Mouse (Mus musculus) hindbrain, postnatal 0 days (tissue): ENCODE data around the gene Slc22a7. TPM values are rescaled to one million over a fixed set of nuclear protein-coding genes. Genes with fewer than 3 reads are reported as not detected.
A peak's percentile ranks its signal among the peaks of the same experiment; 100 is the strongest.

Experiments
- ATAC-seq: fragments of 200-750 bp; cut with Nextera tagmentation; 2 replicates; pipeline ENCODE4 v1.8.0; 2017; ENCODE audit warnings: mild to moderate bottlenecking, moderate TSS enrichment, moderate library complexity
- DNase-seq: peaks from one replicate; pipeline ENCODE4 v3.0.0-alpha.2; 2015; ENCODE audit warnings: low spot score
- H3K27ac ChIP-seq: fragments of 300-500 bp; sonication (generic); 2 replicates; pipeline ENCODE4 v1.5.1; 2014; ENCODE audit warnings: mild to moderate bottlenecking
- H3K27me3 ChIP-seq: fragments of 300-500 bp; sonication (generic); 2 replicates; pipeline ENCODE4 v1.6.1; 2014; ENCODE audit warnings: low read length, mixed read lengths; ENCODE audit not compliant: insufficient read depth
- H3K36me3 ChIP-seq: fragments of 300-500 bp; sonication (generic); 2 replicates; pipeline ENCODE4 v1.6.1; 2014; ENCODE audit warnings: low read length, mixed read lengths; ENCODE audit not compliant: insufficient read depth
- H3K4me1 ChIP-seq: fragments of 300-500 bp; sonication (generic); 2 replicates; pipeline ENCODE4 v1.6.1; 2014; ENCODE audit warnings: antibody characterized with exemption, low read length, mixed read lengths; ENCODE audit not compliant: insufficient read depth
- H3K4me2 ChIP-seq: fragments of 300-500 bp; sonication (generic); 2 replicates; pipeline ENCODE4 v1.6.1; 2014; ENCODE audit warnings: low read depth, mild to moderate bottlenecking, low read length, moderate library complexity, mixed read lengths
- H3K4me3 ChIP-seq: fragments of 300-500 bp; sonication (generic); 2 replicates; pipeline ENCODE4 v1.5.1; 2014; ENCODE audit warnings: low read length
- H3K9ac ChIP-seq: fragments of 300-500 bp; sonication (generic); replicated peaks from 2 replicates; pipeline ENCODE4 v1.6.1; 2014; ENCODE audit warnings: mild to moderate bottlenecking, low read length, moderate library complexity, mixed read lengths
- H3K9me3 ChIP-seq: fragments of 300-500 bp; sonication (generic); 2 replicates; pipeline ENCODE4 v1.6.1; 2016; ENCODE audit warnings: low read length, mixed read lengths
- CTCF ChIP-seq: IDR thresholded peaks from 2 replicates; pipeline ENCODE4 v1.5.1; 2016; ENCODE audit warnings: antibody characterized with exemption, control low read depth, low read depth
- WGBS: fragments of 180-500 bp; shearing (Covaris S2); extraction: QIAGEN DNeasy Blood & Tissue Kit; methylation state at CpG from one replicate; pipeline ENCODE4 v1.1.7; 2014; 5-methylcytosine and 5-hydroxymethylcytosine counted together
- polyA plus RNA-seq: library from polyadenylated mRNA; unstranded; fragments of >200 nt; fragmentation: Nextera tagmentation; extraction: Ambion mirVana; gene quantifications from 2 replicates; pipeline ENCODE4 v1.2.1, GENCODE M21; 2015
- total RNA-seq: library from RNA; depleted of rRNA; stranded (reverse); fragments of >200 nt; gene quantifications from 2 replicates; pipeline ENCODE4 v1.2.3, GENCODE M21; 2014

Slc22a7 gene
- total and polyA plus RNA-seq, 2 experiments from 2014 or later: not detected

DNA sequence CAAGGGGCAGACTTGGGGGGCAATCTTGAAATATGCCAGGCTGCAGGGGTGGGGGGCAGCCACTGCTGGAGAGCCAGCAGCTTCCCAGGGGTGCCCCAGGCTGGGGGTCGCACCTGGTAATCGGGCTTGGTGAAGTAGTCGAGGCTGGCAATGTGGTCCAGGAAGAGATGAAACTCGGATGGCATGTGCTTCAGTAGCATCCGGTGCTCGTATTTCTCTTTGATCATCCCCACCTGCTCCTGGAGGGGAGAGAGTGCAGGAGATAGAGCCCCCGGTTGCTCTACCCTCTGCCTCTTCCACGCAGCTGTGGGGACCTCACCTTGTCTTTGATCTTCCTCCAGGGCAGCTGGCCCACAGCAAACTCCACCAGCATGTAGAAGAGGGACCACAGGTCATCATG lies 38.3 kb upstream of the Slc22a7 start:
- Histone ChIP-seq H3K4me2 (no peak overlapping the region), H3K27ac (no peak overlapping the region), H3K4me3 (no peak overlapping the region), H3K27me3 (no peaks in the 10 kb centered on the region), H3K9ac (no peak overlapping the region), H3K9me3 (no peaks in the 10 kb centered on the region), H3K36me3 (peaks cover 52% of the 10 kb centered on the region; the same call in 1 of the 2 replicates), H3K4me1 (no peaks in the 10 kb centered on the region)
- no peak for ATAC-seq
- no peak for DNase-seq
- 84% methylated on average over 8 of the region's 8 CpGs for WGBS
- TF ChIP-seq CTCF: no peak

DNA sequence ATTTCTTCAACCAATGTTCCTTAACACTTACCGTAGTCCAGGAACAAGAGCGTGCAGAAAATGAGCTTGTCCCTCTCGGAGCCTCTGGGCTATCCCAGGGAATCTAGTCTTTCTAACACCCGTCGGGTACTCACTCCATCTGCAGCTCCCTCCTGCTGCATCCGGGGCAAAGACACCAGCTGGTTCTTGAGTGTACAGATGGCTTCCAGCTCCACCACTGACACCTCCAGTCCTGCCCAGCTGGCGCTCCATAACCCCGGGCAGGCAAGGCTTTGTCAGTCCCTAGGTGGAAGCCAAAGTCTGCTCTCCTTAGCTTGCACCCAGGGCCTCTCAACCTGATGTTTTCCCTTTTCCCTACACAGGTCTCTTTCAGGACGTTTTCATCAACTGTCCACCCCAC lies 29.6 kb upstream of the Slc22a7 start:
- TF ChIP-seq CTCF: no peak
- ATAC-seq (no peak), DNase-seq (no peak)
- Histone ChIP-seq H3K9ac (no peak overlapping the region), H3K4me2 (no peak overlapping the region), H3K4me3 (no peak overlapping the region), H3K27me3 (no peaks in the 10 kb centered on the region), H3K4me1 (no peaks in the 10 kb centered on the region), H3K27ac (no peak overlapping the region), H3K36me3 (peaks cover 45% of the 10 kb centered on the region), H3K9me3 (no peaks in the 10 kb centered on the region)
- WGBS: 53% methylated on average over 9 of the region's 9 CpGs

DNA sequence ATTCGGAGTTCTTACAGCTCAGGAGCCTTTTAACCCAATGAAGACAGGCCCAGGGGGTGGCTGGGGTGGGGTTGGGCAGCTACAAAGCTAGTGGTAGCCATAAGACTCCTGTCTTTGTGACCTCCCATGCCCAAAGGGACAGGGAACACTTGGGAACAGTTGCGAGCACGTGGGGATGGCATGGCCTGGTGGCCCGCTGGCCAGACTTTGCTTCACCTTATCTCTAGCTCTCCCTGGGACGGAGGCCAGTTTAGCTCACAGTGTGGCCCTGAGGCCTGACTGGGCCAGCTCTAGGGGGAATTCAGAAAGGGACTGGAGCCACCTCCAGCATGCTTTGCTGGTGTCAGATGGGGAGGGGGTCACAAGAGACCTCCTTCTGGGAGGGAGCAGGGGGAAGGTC lies 24.0 kb upstream of the Slc22a7 start:
- no peak for ATAC-seq
- H3K36me3 ChIP-seq: peaks cover 17% of the 10 kb centered on the region
- no peaks in the 10 kb centered on the region for H3K4me1 ChIP-seq
- H3K4me3 ChIP-seq: no peak overlapping the region
- H3K4me2 ChIP-seq: no peak overlapping the region
- H3K27ac ChIP-seq: no peak overlapping the region
- TF ChIP-seq CTCF: no peak
- no peak overlapping the region for H3K9ac ChIP-seq
- no peak for DNase-seq
- 90% methylated on average over 5 of the region's 5 CpGs for WGBS
- no peaks in the 10 kb centered on the region for H3K27me3 ChIP-seq
- no peaks in the 10 kb centered on the region for H3K9me3 ChIP-seq

- Histone ChIP-seq H3K4me2 (peak overlapping the region; percentile 39; the same call in 1 of the 2 replicates), H3K4me3 (no peak overlapping the region), H3K9me3 (no peaks in the 10 kb centered on the region), H3K36me3 (peaks cover 9% of the 10 kb centered on the region), H3K27me3 (no peaks in the 10 kb centered on the region), H3K4me1 (no peaks in the 10 kb centered on the region), H3K27ac (no peak overlapping the region), H3K9ac (no peak overlapping the region)
- peak; percentile 27 for DNase-seq
- WGBS: 28% methylated on average over 8 of the region's 8 CpGs
- peak; percentile 42 for TF ChIP-seq CTCF
- no peak for ATAC-seq
Observed at GRCm38 (mm10) chr17:46461347-46461746, 23.1 kb upstream of the Slc22a7 start.

DNA sequence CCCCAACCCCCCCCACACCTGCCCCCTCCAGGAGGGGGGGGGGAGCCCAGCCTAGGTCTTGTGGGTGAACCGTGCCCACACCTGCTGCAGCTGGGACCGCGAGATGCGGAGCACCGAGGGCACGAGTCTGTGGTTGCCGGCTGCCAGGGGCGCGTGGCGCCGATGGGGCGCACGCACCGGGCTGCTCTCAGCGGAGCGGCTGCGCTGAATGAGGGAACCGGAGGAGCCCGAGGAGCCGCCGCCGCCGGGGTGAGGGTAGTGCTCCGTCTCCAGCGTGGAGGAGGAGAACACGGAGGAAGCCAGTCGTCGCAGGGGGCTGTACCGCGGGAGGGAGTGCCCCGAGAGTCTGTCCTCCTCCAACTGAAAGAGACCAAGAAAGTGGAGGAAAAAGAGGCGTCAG lies 22.4 kb upstream of the Slc22a7 start:
- Histone ChIP-seq H3K4me3 (no peak overlapping the region), H3K4me2 (peak overlapping the region; percentile 39)

DNA sequence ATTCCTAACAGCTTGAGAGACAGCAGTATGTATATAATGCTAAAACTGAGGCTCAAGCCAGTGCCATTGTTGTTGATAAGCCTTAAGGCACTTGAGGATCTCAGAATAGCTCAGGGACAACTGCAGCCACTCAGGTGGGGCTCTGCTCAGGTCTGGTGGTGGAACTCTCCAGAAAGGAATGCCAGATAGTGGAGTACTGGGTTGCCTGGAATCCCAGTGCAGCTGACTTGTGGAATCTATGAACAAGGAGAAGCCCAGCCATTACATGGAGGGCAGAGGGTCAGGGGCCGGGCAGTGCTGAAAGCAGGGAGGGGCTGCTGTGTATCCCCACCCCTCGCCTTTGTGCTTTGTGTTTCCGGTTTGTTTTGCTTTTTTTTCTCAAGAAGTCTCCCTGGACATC lies 20.2 kb upstream of the Slc22a7 start:
- ATAC-seq (no peak), DNase-seq (no peak)
- H3K27ac ChIP-seq: no peak overlapping the region
- no peak overlapping the region for H3K4me2 ChIP-seq
- peaks cover 22% of the 10 kb centered on the region; the same call in 1 of the 2 replicates for H3K4me1 ChIP-seq
- no peak for TF ChIP-seq CTCF
- WGBS: 32% methylated on average over 3 of the region's 3 CpGs
- no peak overlapping the region for H3K4me3 ChIP-seq
- 0 out of 2 replicates have a peak, but pooled peaks cover 5% of the 10 kb centered on the region for H3K36me3 ChIP-seq
- no peaks in the 10 kb centered on the region for H3K9me3 ChIP-seq
- no peaks in the 10 kb centered on the region for H3K27me3 ChIP-seq
- H3K9ac ChIP-seq: no peak overlapping the region

More for the DNA sequence above, 22.4 kb upstream of the Slc22a7 start:
- peaks cover 5% of the 10 kb centered on the region; the same call in 1 of the 2 replicates for H3K36me3 ChIP-seq
- 10% methylated on average over 31 of the region's 32 CpGs for WGBS
- no peaks in the 10 kb centered on the region for H3K9me3 ChIP-seq
- TF ChIP-seq CTCF: no peak
- H3K27ac ChIP-seq: no peak overlapping the region
- no peak for DNase-seq
- ATAC-seq: no peak; the same call in 1 of the 2 replicates
- H3K27me3 ChIP-seq: no peaks in the 10 kb centered on the region
- H3K9ac ChIP-seq: no peak overlapping the region
- H3K4me1 ChIP-seq: 0 out of 2 replicates have a peak, but pooled peaks cover 5% of the 10 kb centered on the region

- DNase-seq (peak; percentile 40), ATAC-seq (no peak)
- H3K9ac ChIP-seq: no peak overlapping the region
- no peaks in the 10 kb centered on the region for H3K9me3 ChIP-seq
- peak; percentile 57 for TF ChIP-seq CTCF
- no peak overlapping the region for H3K4me2 ChIP-seq
- no peak overlapping the region for H3K4me3 ChIP-seq
- H3K27ac ChIP-seq: no peak overlapping the region
- 0 out of 2 replicates have a peak, but pooled peaks cover 5% of the 10 kb centered on the region for H3K36me3 ChIP-seq
- no peaks in the 10 kb centered on the region for H3K27me3 ChIP-seq
- peaks cover 22% of the 10 kb centered on the region; the same call in 1 of the 2 replicates for H3K4me1 ChIP-seq
- WGBS: 22% methylated on average over 10 of the region's 10 CpGs
Observed at GRCm38 (mm10) chr17:46457791-46458190, 19.5 kb upstream of the Slc22a7 start.
